Mouse (Mus musculus) CH12.LX (cell line): ENCODE measurements around the gene Flywch2. TPM values are rescaled to one million over a fixed set of nuclear protein-coding genes. Genes with fewer than 3 reads are reported as not detected.

Experiments
- DNase-seq: peaks from one replicate; pipeline ENCODE4 v3.0.0-alpha.2; 2013; ENCODE audit errors: extremely low read depth
- H3K27ac ChIP-seq: 2 replicates; pipeline ENCODE4 v1.5.1; 2012; ENCODE audit warnings: low read depth, mild to moderate bottlenecking, control low read depth, moderate library complexity; ENCODE audit not compliant: insufficient read depth
- H3K27me3 ChIP-seq: replicated peaks from 2 replicates; pipeline ENCODE3; 2012; ENCODE audit warnings: inconsistent platforms
- H3K36me3 ChIP-seq, 2 experiments: replicated peaks in 1 of 2; 2 replicates each; pipeline versions ENCODE3 to v1.6.1; 2012; ENCODE audit warnings: inconsistent platforms in 1 of 2, low read length in 1 of 2, mild to moderate bottlenecking in 1 of 2, mixed read lengths in 1 of 2, moderate library complexity in 1 of 2; ENCODE audit not compliant: control insufficient read depth in 1 of 2, insufficient read depth in 1 of 2
- H3K4me1 ChIP-seq, 2 experiments: 2 replicates each; pipeline ENCODE4 v1.6.1; 2012; ENCODE audit warnings: inconsistent platforms in 1 of 2, moderate library complexity in 1 of 2; ENCODE audit not compliant: insufficient read depth in 2 of 2, control insufficient read depth in 1 of 2
- H3K4me2 ChIP-seq: 2 replicates; pipeline ENCODE4 v1.6.1; 2012; ENCODE audit warnings: low read depth, mild to moderate bottlenecking, control low read depth; ENCODE audit not compliant: poor library complexity, insufficient read depth, severe bottlenecking
- H3K4me3 ChIP-seq, 3 experiments: fragments of 150-350 bp in 1 of 3; sonication (generic) in 1 of 3; replicated peaks in 1 of 3; 2 replicates each; pipeline versions ENCODE3 to v1.5.1; 2011 to 2012; ENCODE audit warnings: low read depth in 2 of 3, low read length in 2 of 3, mild to moderate bottlenecking in 2 of 3, moderate library complexity in 2 of 3, control low read depth in 1 of 3, improper control_type of control experiment in 1 of 3, inconsistent platforms in 1 of 3, mixed read lengths in 1 of 3; ENCODE audit not compliant: poor library complexity in 1 of 3
- H3K79me2 ChIP-seq: replicated peaks from 2 replicates; pipeline ENCODE4 v1.6.1; 2012; ENCODE audit warnings: mild to moderate bottlenecking, moderate library complexity; ENCODE audit not compliant: control insufficient read depth, poor library complexity, insufficient read depth, severe bottlenecking; ENCODE audit errors: extremely low read depth
- H3K9ac ChIP-seq: 2 replicates; pipeline ENCODE4 v1.6.1; 2012; ENCODE audit warnings: low read depth, mild to moderate bottlenecking, control low read depth, moderate library complexity; ENCODE audit not compliant: insufficient read depth
- H3K9me3 ChIP-seq: replicated peaks from 2 replicates; pipeline ENCODE3; 2012; ENCODE audit warnings: low read length, inconsistent platforms, mixed read lengths
- BHLHE40 ChIP-seq: IDR thresholded peaks from 2 replicates; pipeline ENCODE4 v1.6.1; 2011; ENCODE audit warnings: mild to moderate bottlenecking, low read depth, low read length, improper control_type of control experiment
- CHD1 ChIP-seq: IDR thresholded peaks from 2 replicates; pipeline ENCODE4 v1.6.1; 2012; ENCODE audit warnings: low read depth, low read length, improper control_type of control experiment, inconsistent platforms
- E2F4 ChIP-seq: IDR thresholded peaks from 2 replicates; pipeline ENCODE4 v1.6.1; 2011; ENCODE audit warnings: low read depth, low read length, improper control_type of control experiment; ENCODE audit not compliant: insufficient replicate concordance
- ELF1 ChIP-seq: IDR thresholded peaks from 2 replicates; pipeline ENCODE4 v1.6.1; 2014; ENCODE audit warnings: low read depth, mild to moderate bottlenecking, inconsistent platforms, low read length, improper control_type of control experiment
- EP300 ChIP-seq: IDR thresholded peaks from 2 replicates; pipeline ENCODE4 v1.6.1; 2011; ENCODE audit warnings: low read length, improper control_type of control experiment
- IRF4 ChIP-seq: IDR thresholded peaks from 2 replicates; pipeline ENCODE4 v1.6.1; 2014; ENCODE audit warnings: low read depth, mild to moderate bottlenecking, inconsistent platforms, low read length, improper control_type of control experiment
- JUND ChIP-seq: conservative IDR thresholded peaks from 2 replicates; pipeline ENCODE4 v1.6.1; 2011; ENCODE audit warnings: low read depth, low read length, improper control_type of control experiment
- PAX5 ChIP-seq: IDR thresholded peaks from 2 replicates; pipeline ENCODE4 v1.6.1; 2012; ENCODE audit warnings: low read length, inconsistent platforms, mixed read lengths
- POLR2A ChIP-seq: IDR thresholded peaks from 2 replicates; pipeline ENCODE4 v1.6.1; 2011; ENCODE audit warnings: low read depth, mild to moderate bottlenecking, improper control_type of control experiment, low read length
- RCOR1 ChIP-seq: conservative IDR thresholded peaks from 2 replicates; pipeline ENCODE4 v1.6.1; 2012; ENCODE audit warnings: low read depth, mild to moderate bottlenecking, inconsistent platforms, low read length, improper control_type of control experiment
- TCF12 ChIP-seq: IDR thresholded peaks from 2 replicates; pipeline ENCODE4 v1.6.1; 2014; ENCODE audit warnings: low read depth, mild to moderate bottlenecking, inconsistent platforms, low read length, improper control_type of control experiment
- USF1 ChIP-seq: IDR thresholded peaks from 2 replicates; pipeline ENCODE4 v1.6.1; 2014; ENCODE audit warnings: low read depth, mild to moderate bottlenecking, inconsistent platforms, low read length, improper control_type of control experiment
- ZC3H11A ChIP-seq: IDR thresholded peaks from 2 replicates; pipeline ENCODE4 v1.6.1; 2012; ENCODE audit warnings: low read depth, mild to moderate bottlenecking, inconsistent platforms, low read length, improper control_type of control experiment
- ZKSCAN1 ChIP-seq: IDR thresholded peaks from 2 replicates; pipeline ENCODE4 v1.6.1; 2012; ENCODE audit warnings: low read depth, inconsistent platforms, low read length, improper control_type of control experiment, borderline replicate concordance
- ZNF384 ChIP-seq: IDR thresholded peaks from 2 replicates; pipeline ENCODE4 v1.6.1; 2012; ENCODE audit warnings: low read depth, low read length, improper control_type of control experiment, inconsistent platforms
- dilution Hi-C: fragments of 300-500 bp; cut with MboI; formaldehyde crosslinking; loops from 2 replicates; pipeline ENCODE4 v1.14.3; 2020; ENCODE audit warnings: low sequenced_read_pairs; ENCODE audit not compliant: extremely low pct_unique_long_range_greater_than_20kb, extremely low pct_ligation_motif_present
- in situ Hi-C: fragments of 300-500 bp; cut with MboI; formaldehyde crosslinking; loops from 3 replicates; pipeline ENCODE4 v1.14.3; 2019; ENCODE audit warnings: low sequenced_read_pairs, low pct_ligation_motif_present, low pct_unique_long_range_greater_than_20kb, mixed read lengths
- polyA plus RNA-seq: library from polyadenylated mRNA; unstranded; fragments of >175 nt; gene quantifications from 2 replicates; pipeline ENCODE4 v1.2.1, GENCODE M21; 2012; ENCODE audit warnings: low read depth; ENCODE audit not compliant: insufficient read length
- total RNA-seq, 2 experiments: library from RNA; depleted of rRNA; stranded (reverse); fragments of 300-350 nt in 1 of 2; fragments of >200 nt in 1 of 2; gene quantifications; 2 replicates each; pipeline ENCODE4 v1.2.3; 2012 to 2014

Gene Flywch2
- total and polyA plus RNA-seq, 3 experiments: not detected

DNA sequence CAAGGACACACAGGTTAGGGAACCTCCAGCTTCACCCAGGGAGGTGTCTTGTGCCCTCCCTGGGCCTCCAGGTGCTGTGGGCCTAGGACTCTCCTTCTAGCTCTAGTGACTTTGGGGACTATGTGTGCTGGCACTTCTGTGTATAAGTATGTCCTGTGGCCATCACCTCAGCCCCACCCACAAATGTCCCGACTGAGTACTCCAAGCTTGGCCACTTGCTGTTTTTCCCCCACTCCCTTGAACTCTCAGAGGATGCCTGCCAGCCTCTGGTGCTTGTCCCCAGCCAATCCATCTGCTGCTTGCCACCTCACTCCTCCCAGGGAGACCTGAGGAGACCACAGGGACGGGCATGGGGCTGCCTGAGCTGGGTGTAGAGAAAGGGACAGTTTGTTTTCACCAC, 7.4 kb downstream of the Flywch2 start:
- TF ChIP-seq ZC3H11A (no peak), CHD1 (no peak), TCF12 (no peak), E2F4 (no peak), ZKSCAN1 (no peak), RCOR1 (no peak), USF1 (no peak), EP300 (no peak), JUND (no peak), BHLHE40 (no peak), IRF4 (no peak), ZNF384 (no peak)

DNA sequence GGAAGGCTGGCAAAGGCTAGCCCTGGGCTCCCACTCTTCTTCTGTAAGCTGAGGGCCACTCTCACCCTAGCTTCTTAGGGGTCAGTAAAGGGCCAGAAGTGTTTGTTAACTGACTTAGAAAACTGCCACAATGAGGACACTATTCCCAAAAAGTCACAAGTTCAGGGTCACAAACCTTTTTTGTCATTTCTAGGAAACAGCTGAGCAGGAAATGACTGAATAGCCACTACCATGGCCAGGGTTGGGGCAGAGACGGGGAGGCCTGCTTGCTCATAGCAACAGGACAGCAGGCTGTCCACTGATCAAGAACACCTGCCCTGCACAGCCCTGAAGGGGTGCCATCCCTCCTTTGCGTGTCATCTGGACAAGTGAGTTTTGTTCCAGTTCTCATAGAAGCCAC, 8.7 kb downstream of the Flywch2 start:
- Histone ChIP-seq H3K9ac (no peak overlapping the region), H3K36me3 (no peaks in the 10 kb centered on the region)
- in situ Hi-C loops: loop anchor here (5.0 to 10.0 kb wide), 2 partner anchors 60 to 188 kb away; partner anchors contain the start of gene Prss33
- no peak for TF ChIP-seq RCOR1
- TF ChIP-seq PAX5: no peak
- TF ChIP-seq POLR2A: no peak
- TF ChIP-seq USF1: no peak
- TF ChIP-seq ELF1: no peak
- no peak for TF ChIP-seq ZNF384
- TF ChIP-seq, all 38 proteins: peak for 0
- H3K27ac ChIP-seq: no peak overlapping the region
- no peaks in the 10 kb centered on the region for H3K79me2 ChIP-seq
- DNase-seq: no peak
- no peak overlapping the region for H3K4me3 ChIP-seq
- no peaks in the 10 kb centered on the region for H3K9me3 ChIP-seq
- no peak overlapping the region for H3K4me2 ChIP-seq
- H3K4me1 ChIP-seq: peaks cover 3 to 18% of the 10 kb centered on the region in 2 experiments; a peak in 3 of 4 replicates
- dilution Hi-C loops: no loop called here
- no peaks in the 10 kb centered on the region for H3K27me3 ChIP-seq

More for the DNA sequence above, 7.4 kb downstream of the Flywch2 start:
- no peak overlapping the region for H3K4me2 ChIP-seq
- H3K9me3 ChIP-seq: no peaks in the 10 kb centered on the region
- DNase-seq: no peak
- in situ Hi-C loops (loop anchor here (5.0 to 10.0 kb wide), 2 partner anchors 59 to 186 kb away; partner anchors contain the start of gene Prss33), dilution Hi-C loops (no loop called here)
- H3K79me2 ChIP-seq: no peaks in the 10 kb centered on the region
- no peaks in the 10 kb centered on the region for H3K27me3 ChIP-seq
- H3K9ac ChIP-seq: no peak overlapping the region
- peaks cover 3 to 21% of the 10 kb centered on the region in 2 experiments; a peak in 3 of 4 replicates for H3K4me1 ChIP-seq
- H3K36me3 ChIP-seq: no peaks in the 10 kb centered on the region
- no peak overlapping the region for H3K27ac ChIP-seq
- no peak overlapping the region for H3K4me3 ChIP-seq
